Mouse (Mus musculus) intestine, embryonic 16.5 days (tissue): ENCODE measurements at regions not wholly inside any gene's neighbourhood (a gene's known extent, or its start where the extent isn't known, plus 50 kb on each side); places are given as distances from the start of the nearest gene placed in this dataset.

Experiments used
- ATAC-seq: fragments of 200-750 bp; cut with Nextera tagmentation; 2 replicates; pipeline ENCODE4 v1.8.0; 2017; ENCODE audit warnings: moderate TSS enrichment, moderate library complexity
- H3K27ac ChIP-seq: fragments of 300-500 bp; sonication (generic); 2 replicates; pipeline ENCODE4 v1.5.1; 2014; ENCODE audit warnings: mild to moderate bottlenecking, low read length
- H3K27me3 ChIP-seq: fragments of 300-500 bp; sonication (generic); replicated peaks from 2 replicates; pipeline ENCODE4 v1.6.1; 2014; ENCODE audit warnings: low read length, control low read depth, mixed read lengths; ENCODE audit not compliant: control insufficient read depth, insufficient read depth
- H3K36me3 ChIP-seq: fragments of 300-500 bp; sonication (generic); 2 replicates; pipeline ENCODE4 v1.6.1; 2014; ENCODE audit warnings: low read length, control low read depth; ENCODE audit not compliant: control insufficient read depth, insufficient read depth
- H3K4me1 ChIP-seq: fragments of 300-500 bp; sonication (generic); 2 replicates; pipeline ENCODE4 v1.6.1; 2014; ENCODE audit warnings: low read length, control low read depth, mixed read lengths; ENCODE audit not compliant: control insufficient read depth, insufficient read depth
- H3K4me2 ChIP-seq: fragments of 300-500 bp; sonication (generic); 2 replicates; pipeline ENCODE4 v1.6.1; 2014; ENCODE audit warnings: low read depth, low read length, control low read depth
- H3K4me3 ChIP-seq: fragments of 300-500 bp; sonication (generic); 2 replicates; pipeline ENCODE4 v1.5.1; 2014; ENCODE audit warnings: mild to moderate bottlenecking, low read length
- H3K9ac ChIP-seq: fragments of 300-500 bp; sonication (generic); 2 replicates; pipeline ENCODE4 v1.6.1; 2014; ENCODE audit warnings: low read depth, low read length
- H3K9me3 ChIP-seq: fragments of 300-500 bp; sonication (generic); 2 replicates; pipeline ENCODE4 v1.6.1; 2016; ENCODE audit warnings: low read length, control low read depth; ENCODE audit not compliant: control insufficient read depth
- WGBS: fragments of 180-500 bp; shearing (Covaris S2); extraction: QIAGEN DNeasy Blood & Tissue Kit; methylation state at CpG from one replicate; pipeline ENCODE4 v1.1.7; 2014; 5-methylcytosine and 5-hydroxymethylcytosine counted together

GRCm38 (mm10) chr12:107216119-107216518 lies 272.3 kb upstream of the 3110018I06Rik start:
- H3K9me3 ChIP-seq, result no peaks in the 10 kb centered on the region
- WGBS, result 57% methylated on average over 8 of the region's 8 CpGs

GRCm38 (mm10) chr12:107221276-107221970 lies 267.0 kb upstream of the 3110018I06Rik start:
- Histone ChIP-seq H3K36me3 (no peaks in the 10 kb centered on the region), H3K4me2 (no peak overlapping the region), H3K27me3 (no peaks in the 10 kb centered on the region), H3K4me3 (no peak overlapping the region), H3K4me1 (no peaks in the 10 kb centered on the region), H3K9ac (no peak overlapping the region), H3K27ac (no peak overlapping the region), H3K9me3 (no peaks in the 10 kb centered on the region)
- ATAC-seq, result peak; percentile 71
- 68% methylated on average over 7 of the region's 7 CpGs for WGBS

More at GRCm38 (mm10) chr12:107216119-107216518, 272.3 kb upstream of the 3110018I06Rik start:
- Histone ChIP-seq H3K27ac (no peak overlapping the region), H3K9ac (no peak overlapping the region), H3K4me1 (no peaks in the 10 kb centered on the region), H3K4me3 (no peak overlapping the region), H3K36me3 (no peaks in the 10 kb centered on the region), H3K27me3 (no peaks in the 10 kb centered on the region), H3K4me2 (no peak overlapping the region)
- ATAC-seq, result no peak

GRCm38 (mm10) chr12:107222106-107222505 lies 266.3 kb upstream of the 3110018I06Rik start:
- no peak for ATAC-seq
- H3K4me1 ChIP-seq, result no peaks in the 10 kb centered on the region
- no peak overlapping the region for H3K4me3 ChIP-seq
- H3K36me3 ChIP-seq, result no peaks in the 10 kb centered on the region
- no peaks in the 10 kb centered on the region for H3K27me3 ChIP-seq
- H3K9me3 ChIP-seq, result no peaks in the 10 kb centered on the region
- no peak overlapping the region for H3K27ac ChIP-seq
- 77% methylated on average over 7 of the region's 7 CpGs for WGBS
- H3K4me2 ChIP-seq, result no peak overlapping the region
- H3K9ac ChIP-seq, result no peak overlapping the region

GRCm38 (mm10) chr12:107230097-107230496 lies 258.3 kb upstream of the 3110018I06Rik start:
- Histone ChIP-seq H3K27ac (no peak overlapping the region), H3K36me3 (no peaks in the 10 kb centered on the region), H3K9ac (no peak overlapping the region), H3K4me1 (no peaks in the 10 kb centered on the region), H3K4me3 (no peak overlapping the region), H3K4me2 (no peak overlapping the region), H3K9me3 (no peaks in the 10 kb centered on the region), H3K27me3 (no peaks in the 10 kb centered on the region)
- no peak for ATAC-seq
- 81% methylated on average over 3 of the region's 3 CpGs for WGBS

- H3K4me3 ChIP-seq, result no peak overlapping the region
- no peaks in the 10 kb centered on the region for H3K9me3 ChIP-seq
- no peak overlapping the region for H3K27ac ChIP-seq
- H3K27me3 ChIP-seq, result no peaks in the 10 kb centered on the region
- no peaks in the 10 kb centered on the region for H3K36me3 ChIP-seq
- H3K4me1 ChIP-seq, result no peaks in the 10 kb centered on the region
- 20% methylated on average over 1 of the region's 1 CpGs for WGBS
- H3K4me2 ChIP-seq, result no peak overlapping the region
- ATAC-seq, result no peak
- no peak overlapping the region for H3K9ac ChIP-seq
Measured at GRCm38 (mm10) chr12:107231629-107232028, 256.8 kb upstream of the 3110018I06Rik start.

GRCm38 (mm10) chr12:107250747-107251470 lies 237.5 kb upstream of the 3110018I06Rik start:
- no peak overlapping the region for H3K4me3 ChIP-seq
- no peak overlapping the region for H3K9ac ChIP-seq
- H3K4me2 ChIP-seq, result no peak overlapping the region
- no peaks in the 10 kb centered on the region for H3K27me3 ChIP-seq
- no peaks in the 10 kb centered on the region for H3K9me3 ChIP-seq
- no peaks in the 10 kb centered on the region for H3K36me3 ChIP-seq
- 68% methylated on average over 9 of the region's 9 CpGs for WGBS
- no peak overlapping the region for H3K27ac ChIP-seq
- ATAC-seq, result no peak
- 0 out of 2 replicates have a peak, but pooled peaks cover 4% of the 10 kb centered on the region for H3K4me1 ChIP-seq

- no peak for ATAC-seq
Measured at GRCm38 (mm10) chr12:107251981-107252380, 236.5 kb upstream of the 3110018I06Rik start.

GRCm38 (mm10) chr12:107262076-107262475 lies 226.4 kb upstream of the 3110018I06Rik start:
- 84% methylated on average over 5 of the region's 5 CpGs for WGBS
- no peaks in the 10 kb centered on the region for H3K36me3 ChIP-seq
- H3K4me2 ChIP-seq, result no peak overlapping the region
- no peak for ATAC-seq
- no peak overlapping the region for H3K27ac ChIP-seq
- H3K4me3 ChIP-seq, result no peak overlapping the region
- no peaks in the 10 kb centered on the region for H3K4me1 ChIP-seq
- H3K9ac ChIP-seq, result no peak overlapping the region
- no peaks in the 10 kb centered on the region for H3K9me3 ChIP-seq
- H3K27me3 ChIP-seq, result no peaks in the 10 kb centered on the region

More at GRCm38 (mm10) chr12:107251981-107252380, 236.5 kb upstream of the 3110018I06Rik start:
- no peaks in the 10 kb centered on the region for H3K36me3 ChIP-seq
- H3K4me1 ChIP-seq, result 0 out of 2 replicates have a peak, but pooled peaks cover 4% of the 10 kb centered on the region
- no peak overlapping the region for H3K27ac ChIP-seq
- WGBS, result 80% methylated on average over 15 of the region's 15 CpGs
- H3K4me3 ChIP-seq, result no peak overlapping the region
- no peaks in the 10 kb centered on the region for H3K27me3 ChIP-seq
- H3K4me2 ChIP-seq, result no peak overlapping the region
- H3K9me3 ChIP-seq, result no peaks in the 10 kb centered on the region
- H3K9ac ChIP-seq, result no peak overlapping the region

GRCm38 (mm10) chr12:107262516-107262915 lies 225.9 kb upstream of the 3110018I06Rik start:
- Histone ChIP-seq H3K27me3 (no peaks in the 10 kb centered on the region), H3K9ac (no peak overlapping the region), H3K36me3 (no peaks in the 10 kb centered on the region), H3K27ac (no peak overlapping the region), H3K4me3 (no peak overlapping the region), H3K9me3 (no peaks in the 10 kb centered on the region), H3K4me2 (no peak overlapping the region), H3K4me1 (no peaks in the 10 kb centered on the region)
- 74% methylated on average over 4 of the region's 4 CpGs for WGBS
- ATAC-seq, result no peak
